Mouse (Mus musculus) erythroblast, embryonic 14.5 days (primary cell): Measurements from ENCODE around the gene Gpbar1.

Experiments
- GATA1 ChIP-seq: IDR thresholded peaks from 2 replicates; pipeline ENCODE4 v1.6.1; 2012; ENCODE audit warnings: low read length, inconsistent platforms, mixed read lengths
- TAL1 ChIP-seq: IDR thresholded peaks from 3 replicates; pipeline ENCODE4 v1.6.1; 2012; ENCODE audit warnings: low read length, inconsistent platforms, mixed read lengths

DNA sequence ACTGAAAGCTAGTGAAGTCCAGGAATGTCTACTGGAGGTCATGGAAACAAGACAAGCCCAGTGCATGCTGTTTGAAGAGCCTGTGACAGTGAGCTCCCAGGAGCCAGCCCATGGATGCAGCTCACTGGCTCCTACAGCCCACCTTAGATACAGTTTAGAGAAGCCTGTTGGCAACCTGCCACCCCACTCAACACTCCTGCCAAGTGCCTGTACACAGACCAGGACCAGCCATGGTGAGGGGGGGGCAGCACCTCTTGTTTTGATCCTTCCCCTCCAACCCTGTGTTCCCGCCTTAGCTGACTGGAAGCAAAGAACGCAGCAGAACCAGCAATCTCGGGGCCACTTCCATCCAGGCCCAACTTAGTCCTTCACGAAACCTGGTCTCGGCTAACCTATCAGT is 11.8 kb downstream of the Gpbar1 start:
- TF ChIP-seq GATA1 (no peak), TAL1 (no peak)
